Mouse (Mus musculus): ENCODE data around the gene Ssh3.

The Ssh3 gene

DNA sequence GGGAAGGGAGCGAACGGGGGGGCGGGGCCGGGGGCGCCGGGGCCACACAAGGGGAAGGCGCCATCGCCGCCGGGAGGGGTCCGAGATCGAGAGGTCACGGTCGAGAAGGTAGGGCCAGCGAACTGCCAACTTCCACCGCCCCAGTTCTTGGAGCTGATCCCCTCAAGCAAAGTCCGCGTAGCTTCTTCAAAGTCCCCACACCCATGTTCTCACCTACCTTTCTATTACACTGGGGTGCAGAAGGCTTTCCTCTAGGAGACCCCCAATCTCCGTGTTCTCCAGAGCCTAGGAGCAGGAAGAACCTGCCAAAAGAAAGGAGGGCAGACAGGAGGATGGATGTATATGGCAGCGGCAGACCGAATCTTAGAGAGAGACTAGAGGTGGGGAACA lies 53.5 kb downstream of the Ssh3 start:
- DNase-seq = no peak

DNA sequence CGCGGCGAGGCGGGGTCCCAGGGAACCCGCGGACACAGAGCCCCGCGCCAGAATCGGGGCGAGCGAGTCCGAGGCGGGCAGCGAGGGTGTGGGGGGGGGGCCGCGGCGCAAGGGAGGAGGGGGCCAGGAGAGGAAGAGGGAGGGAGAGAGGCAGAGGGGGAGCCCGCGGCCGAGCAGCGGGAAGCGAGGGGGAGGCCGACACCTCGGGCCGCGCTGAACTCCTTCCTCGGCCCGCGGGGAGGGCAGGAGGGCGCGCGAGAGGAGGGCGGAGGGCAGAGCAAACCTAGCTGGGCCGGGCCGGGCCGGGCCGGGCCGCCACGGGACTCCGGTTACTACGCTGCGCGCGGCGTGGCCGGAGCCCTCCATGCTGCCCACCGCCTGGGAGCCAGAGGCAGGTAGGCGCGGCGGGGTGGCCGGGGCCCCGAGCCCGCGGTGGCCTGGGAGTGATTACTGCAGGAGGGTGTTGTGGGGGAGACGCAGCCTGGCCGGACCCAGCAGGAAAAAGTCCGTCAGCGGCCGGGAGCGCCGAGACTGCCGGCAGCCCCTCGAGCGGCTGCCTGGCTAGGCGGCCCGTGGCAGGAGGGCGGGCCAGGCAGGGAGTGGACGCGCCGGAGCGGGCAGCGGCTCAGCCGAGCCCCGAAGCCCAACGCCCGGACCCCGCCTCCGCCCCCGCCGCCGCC lies 54.1 kb downstream of the Ssh3 start:
- DNase-seq = no peak

DNA sequence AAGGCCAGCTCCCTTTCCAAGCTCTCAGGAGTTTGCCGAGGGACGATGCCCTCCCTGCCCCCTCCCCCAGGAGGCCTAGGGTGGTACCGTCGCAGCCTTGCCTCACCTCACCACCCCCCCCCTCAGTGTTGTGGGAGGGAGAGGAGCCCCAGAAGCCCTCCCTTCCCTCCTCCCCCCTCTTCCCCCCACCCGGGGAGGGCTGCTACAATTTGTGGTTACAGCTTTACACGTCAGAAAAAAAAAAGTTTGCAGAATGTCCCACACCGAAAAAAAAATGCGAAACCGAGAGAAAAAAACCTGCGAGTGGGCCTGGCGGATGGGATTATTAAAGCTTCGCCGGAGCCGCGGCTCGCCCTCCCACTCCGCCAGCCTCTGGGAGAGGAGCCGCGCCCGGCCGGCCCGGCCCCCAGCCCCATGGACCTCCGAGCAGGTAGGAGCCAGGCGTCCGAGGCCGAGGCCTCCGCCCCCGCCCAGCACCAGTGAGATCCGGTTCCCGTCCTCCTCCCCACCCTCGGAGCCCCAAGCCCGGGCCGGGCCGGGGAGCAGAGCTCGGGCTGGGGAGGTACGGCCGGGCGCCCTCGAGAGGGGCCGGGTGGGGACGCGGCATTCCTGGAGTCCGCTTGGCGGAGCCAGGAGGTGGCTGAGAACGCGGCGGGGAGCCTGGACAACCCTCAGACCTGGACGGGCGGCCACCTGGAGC lies 54.8 kb downstream of the Ssh3 start, which contains the start of the genes Clcf1 and AC109138.7:
Gene Clcf1 (plus strand): TSS at position 168 of the 700 bp plus-strand sequence.
Gene AC109138.7 (plus strand): TSS at position 287 of the 700 bp plus-strand sequence.
- DNase-seq = no peak

DNA sequence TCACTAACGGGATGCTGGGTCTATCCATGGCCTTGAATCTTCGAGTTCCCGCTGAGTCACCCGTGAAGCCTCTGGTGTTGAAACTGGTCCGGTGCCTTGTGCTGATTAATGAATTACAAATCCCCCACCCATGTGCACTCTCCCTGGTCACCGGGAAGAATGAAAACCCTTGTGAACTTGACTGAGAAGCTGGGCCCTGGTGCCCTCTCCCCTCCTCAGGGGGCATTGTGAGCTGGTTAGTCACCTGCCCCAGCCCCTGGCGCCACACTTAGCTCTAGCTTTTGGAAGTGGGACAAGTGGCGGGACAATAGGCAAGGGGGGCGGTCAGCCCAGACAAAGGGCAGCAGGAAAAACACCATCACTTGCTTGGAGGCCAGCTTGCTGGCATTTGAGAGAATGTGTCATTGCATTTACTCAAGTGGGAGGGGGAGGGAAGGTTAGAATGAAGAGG lies 55.4 kb downstream of the Ssh3 start:
- no peak for DNase-seq

DNA sequence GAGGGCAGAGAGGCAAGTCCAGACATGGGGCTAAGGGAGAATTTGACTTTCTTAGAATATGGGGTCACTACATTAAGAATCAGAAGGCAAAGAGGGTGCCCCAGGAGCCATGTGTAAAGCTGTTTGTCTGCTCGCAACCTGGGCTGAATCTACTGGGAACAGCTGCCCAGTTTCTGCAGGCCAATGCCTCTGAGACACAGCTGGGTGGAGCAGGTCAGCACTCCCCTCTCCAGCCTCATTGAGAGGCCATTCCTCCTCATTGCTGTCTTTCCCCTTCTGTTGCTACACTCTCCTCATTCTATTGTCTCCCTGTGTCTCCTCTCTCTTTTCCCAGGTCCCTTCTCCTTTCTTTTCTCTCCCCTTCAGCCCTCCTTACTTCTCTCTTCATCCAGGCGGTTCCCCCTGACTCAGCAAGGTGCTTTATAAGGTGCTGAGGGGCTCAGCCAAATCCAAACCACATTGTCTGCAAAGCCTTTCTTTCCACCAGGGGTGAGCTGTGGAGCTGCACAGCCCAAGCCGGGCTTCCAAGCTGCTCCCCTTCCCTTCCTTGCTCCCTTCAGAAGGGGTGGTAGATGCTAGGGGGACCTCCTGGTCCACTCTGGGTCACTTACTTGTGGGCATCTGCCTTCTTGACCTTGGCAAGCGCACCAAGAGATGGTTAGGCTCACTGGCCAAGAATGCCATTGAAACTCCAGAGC lies 56.9 kb downstream of the Ssh3 start:
- no peak for DNase-seq

Measured in thymus, adult 18-20 months (tissue).